Mouse (Mus musculus) right cerebral cortex, postnatal 10 days (tissue): ENCODE data around the gene Gm17577.
"Not testable (repeated sequence)": the region's sequence is repeated elsewhere in the genome, so short reads cannot be mapped to it uniquely, and the experiment has no call there.

Experiments
- DNase-seq, 2 experiments: peaks; one replicate each; pipeline ENCODE4 v3.0.0; 2021; ENCODE audit warnings: low spot score in 2 of 2

Gm17577 gene

DNA sequence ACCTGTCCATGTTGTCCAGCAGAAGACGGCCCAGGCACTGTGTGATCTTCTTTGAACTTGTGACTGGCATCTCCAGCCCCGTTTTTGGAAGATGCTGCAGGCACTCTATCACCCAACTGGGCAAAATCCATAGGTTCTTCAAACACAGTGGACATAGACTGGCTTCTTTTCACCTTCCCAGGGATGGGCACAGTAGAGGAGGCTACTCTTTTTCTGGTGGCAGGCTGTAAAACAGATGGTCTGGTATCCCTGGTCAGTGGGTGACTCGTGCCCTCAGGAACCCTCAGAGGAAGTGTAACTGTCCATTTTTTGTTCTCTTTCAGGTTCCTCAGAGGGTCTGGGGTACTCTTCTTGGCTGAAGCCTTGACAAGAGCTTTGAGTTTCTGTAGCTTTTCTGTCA lies at the start of gene Gm17577:
Gene Gm17577 (minus strand): TSS at position 101 of the 400 bp plus-strand sequence.
- not testable (repeated sequence) for DNase-seq

DNA sequence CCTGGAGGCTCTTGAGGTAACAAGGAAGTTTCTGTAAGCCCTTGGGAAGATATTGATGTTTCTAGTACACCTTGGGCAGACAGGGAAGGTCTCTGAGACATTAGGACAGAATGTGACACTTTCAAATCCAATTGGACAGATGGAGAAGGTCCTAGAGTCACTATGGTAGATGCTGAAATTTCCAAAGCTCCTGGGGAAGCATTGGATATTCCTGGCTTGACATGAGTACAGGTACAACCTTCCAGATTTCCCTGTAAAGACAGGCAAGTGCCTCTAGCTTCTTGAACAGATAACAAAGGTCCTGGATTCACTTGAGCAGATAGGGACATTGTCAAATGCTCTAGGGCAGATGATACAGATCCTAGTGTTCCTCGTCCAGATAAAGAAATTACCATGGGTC lies 24.3 kb downstream of the Gm17577 start, which contains the start of gene Srsx:
Gene Srsx (minus strand): TSS at position 101 of the 400 bp plus-strand sequence.
- DNase-seq = not testable (repeated sequence)
